Mouse (Mus musculus) intestine, embryonic 14.5 days (tissue): ENCODE measurements around the gene Prok1. TPM values are rescaled to one million over a fixed set of nuclear protein-coding genes. Genes with fewer than 3 reads are reported as not detected.

ENCODE experiments used
- ATAC-seq: fragments of 200-750 bp; cut with Nextera tagmentation; replicated peaks from 2 replicates; pipeline ENCODE4 v1.8.0; 2017; ENCODE audit warnings: low read depth, moderate number of reproducible peaks, moderate TSS enrichment, moderate library complexity; ENCODE audit not compliant: low FRiP score, low TSS enrichment
- DNase-seq: peaks from one replicate; pipeline ENCODE4 v3.0.0-alpha.2; 2018; ENCODE audit warnings: low spot score
- H3K27ac ChIP-seq: fragments of 300-500 bp; sonication (generic); 2 replicates; pipeline ENCODE4 v1.5.1; 2014; ENCODE audit warnings: low read depth, mild to moderate bottlenecking, control low read depth
- H3K27me3 ChIP-seq: fragments of 300-500 bp; sonication (generic); replicated peaks from 2 replicates; pipeline ENCODE4 v1.6.1; 2014; ENCODE audit warnings: low read length, control low read depth; ENCODE audit not compliant: control insufficient read depth, insufficient read depth
- H3K36me3 ChIP-seq: fragments of 300-500 bp; sonication (generic); 2 replicates; pipeline ENCODE4 v1.6.1; 2014; ENCODE audit warnings: low read length, control low read depth; ENCODE audit not compliant: control insufficient read depth, insufficient read depth
- H3K4me1 ChIP-seq: fragments of 300-500 bp; sonication (generic); replicated peaks from 2 replicates; pipeline ENCODE4 v1.6.1; 2014; ENCODE audit warnings: low read length, control low read depth, mixed read lengths; ENCODE audit not compliant: control insufficient read depth, insufficient read depth
- H3K4me2 ChIP-seq: fragments of 300-500 bp; sonication (generic); 2 replicates; pipeline ENCODE4 v1.6.1; 2014; ENCODE audit warnings: low read length
- H3K4me3 ChIP-seq: fragments of 300-500 bp; sonication (generic); 2 replicates; pipeline ENCODE4 v1.5.1; 2014; ENCODE audit warnings: low read depth, low read length, control low read depth, mixed read lengths
- H3K9ac ChIP-seq: fragments of 300-500 bp; sonication (generic); 2 replicates; pipeline ENCODE4 v1.6.1; 2014; ENCODE audit warnings: mild to moderate bottlenecking, low read length
- H3K9me3 ChIP-seq: fragments of 300-500 bp; sonication (generic); 2 replicates; pipeline ENCODE4 v1.6.1; 2016; ENCODE audit warnings: low read length, control low read depth; ENCODE audit not compliant: control insufficient read depth
- WGBS: fragments of 180-500 bp; shearing (Covaris S2); extraction: QIAGEN DNeasy Blood & Tissue Kit; methylation state at CpG from one replicate; pipeline ENCODE4 v1.1.7; 2014; 5-methylcytosine and 5-hydroxymethylcytosine counted together
- polyA plus RNA-seq: library from polyadenylated mRNA; unstranded; fragments of >200 nt; fragmentation: Nextera tagmentation; extraction: Ambion mirVana; gene quantifications from 2 replicates; pipeline ENCODE4 v1.2.1, GENCODE M21; 2014

Prok1 gene
- polyA plus RNA-seq, 1 experiment from 2014 or later = not detected

- Histone ChIP-seq H3K9me3 (no peaks in the 10 kb centered on the region), H3K27me3 (no peaks in the 10 kb centered on the region), H3K4me3 (no peak overlapping the region), H3K36me3 (no peaks in the 10 kb centered on the region), H3K4me1 (no peaks in the 10 kb centered on the region), H3K9ac (no peak overlapping the region), H3K27ac (no peak overlapping the region), H3K4me2 (no peak overlapping the region)
- WGBS = 88% methylated on average over 4 of the region's 4 CpGs
- DNase-seq (no peak), ATAC-seq (no peak)
These were observed 52.5 kb downstream of the Prok1 start for GRCm38 (mm10) chr3:107187022-107187421.

- H3K36me3 ChIP-seq = no peaks in the 10 kb centered on the region
- no peak overlapping the region for H3K4me3 ChIP-seq
- H3K9me3 ChIP-seq = no peaks in the 10 kb centered on the region
- WGBS = 69% methylated on average over 3 of the region's 3 CpGs
- DNase-seq (no peak), ATAC-seq (no peak)
- H3K9ac ChIP-seq = no peak overlapping the region
- H3K27me3 ChIP-seq = no peaks in the 10 kb centered on the region
- no peak overlapping the region for H3K4me2 ChIP-seq
- H3K27ac ChIP-seq = no peak overlapping the region
- no peaks in the 10 kb centered on the region for H3K4me1 ChIP-seq
These were observed 53.9 kb downstream of the Prok1 start for GRCm38 (mm10) chr3:107185597-107185996.

GRCm38 (mm10) chr3:107183178-107183577 is 56.3 kb downstream of the Prok1 start:
- H3K27ac ChIP-seq = no peak overlapping the region
- H3K4me3 ChIP-seq = no peak overlapping the region
- no peaks in the 10 kb centered on the region for H3K27me3 ChIP-seq
- 85% methylated on average over 3 of the region's 3 CpGs for WGBS
- H3K36me3 ChIP-seq = no peaks in the 10 kb centered on the region
- DNase-seq = no peak
- no peak overlapping the region for H3K9ac ChIP-seq
- H3K4me2 ChIP-seq = no peak overlapping the region
- no peaks in the 10 kb centered on the region for H3K4me1 ChIP-seq
- no peak for ATAC-seq
- no peaks in the 10 kb centered on the region for H3K9me3 ChIP-seq

Other genes starting within 250 kb of the Prok1 start
- 1.4 and 1.7 TPM in 2 replicates for gene Kcna3, start 203.5 kb downstream of the Prok1 start, polyA plus RNA-seq
- gene Kcna2, start 138.6 kb downstream of the Prok1 start, polyA plus RNA-seq = 0.05 and 0.09 TPM in 2 replicates
- not detected in 2 replicates for gene Kcna10, start 56.7 kb downstream of the Prok1 start, polyA plus RNA-seq
- 4.5 and 12.9 TPM in 2 replicates for gene Cym, start 18.0 kb downstream of the Prok1 start, polyA plus RNA-seq
- gene A630076J17Rik, start 9.1 kb downstream of the Prok1 start, polyA plus RNA-seq = not detected in 2 replicates
- 196 and 202 TPM in 2 replicates for gene Lamtor5, start 39.2 kb upstream of the Prok1 start, polyA plus RNA-seq
- 3.7 and 4.0 TPM in 2 replicates for gene Slc16a4, start 51.5 kb upstream of the Prok1 start, polyA plus RNA-seq
- gene Rbm15, start 94.0 kb upstream of the Prok1 start, polyA plus RNA-seq = 16.7 TPM in 2 replicates
- 0.09 TPM in 1 of 2 replicates, not detected in the other for gene Kcnc4, start 219.8 kb upstream of the Prok1 start, polyA plus RNA-seq